In the genomic region with DNA sequence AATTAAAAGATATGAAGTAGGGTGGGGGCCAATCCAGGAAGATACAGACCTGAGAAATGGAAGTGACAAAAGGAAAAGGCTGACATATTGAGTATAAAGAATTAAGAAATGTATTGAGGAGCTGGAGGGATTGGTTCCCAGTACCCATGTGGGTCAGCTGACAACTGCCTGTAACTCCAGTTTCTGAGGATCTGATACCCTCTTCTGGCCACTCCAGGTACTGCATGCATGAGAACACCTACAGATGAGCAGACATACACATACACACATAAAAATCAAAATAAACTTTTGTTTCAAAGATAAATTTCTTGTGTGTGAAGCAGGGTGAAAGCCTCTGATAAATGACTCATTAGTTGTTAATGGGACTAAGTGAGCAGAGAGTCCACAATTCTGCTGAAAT, we compare ENCODE assay signal across 9 mouse cellular contexts.
A peak's percentile ranks its signal among the peaks of the same experiment; 100 is the strongest.
DNase-seq lines count a peak whose midpoint lies in the region; ATAC-seq and TF ChIP-seq lines count a peak whose summit lies in the region.
"Had no signal": no experiment of that assay in that cellular context is flagged by ENCODE, and none has a peak within 500 bp of the region (broad histone marks: within the 10 kb centered on the region; RNA-seq: fewer than 3 reads in every experiment).

No protein-coding gene starts in this region.

- H3K36me3 ChIP-seq in E14TG2a.4 (ENCODE audit: insufficient read depth, low read length): no peaks in the 10 kb centered on the region
- peaks cover 16% of the 10 kb centered on the region for H3K36me3 ChIP-seq in heart, embryonic 12.5 days

- H3K27me3 ChIP-seq in E14TG2a.4 (ENCODE audit: insufficient read depth, low read length) (no peaks in the 10 kb centered on the region), Patski (no peaks in the 10 kb centered on the region)
- H3K27me3 ChIP-seq in heart, embryonic 12.5 days (replicated peaks): no peaks in the 10 kb centered on the region

- no peaks in the 10 kb centered on the region for H3K4me1 ChIP-seq in E14TG2a.4 (replicated peaks; ENCODE audit: low read depth, low read length)
- H3K4me1 ChIP-seq in heart, embryonic 12.5 days (replicated peaks): peaks cover 18% of the 10 kb centered on the region

- CTCF ChIA-PET in Patski (lab: Charles Lee): no interaction called here

- H3K4me2 ChIP-seq in heart, embryonic 12.5 days: no peak overlapping the region

- H3K4me3 ChIP-seq in layer of hippocampus, adult 2 months: no peak overlapping the region
- H3K4me3 ChIP-seq in E14TG2a.4 (replicated peaks; ENCODE audit: low read length): no peak overlapping the region
- H3K4me3 ChIP-seq in heart, embryonic 12.5 days: no peak overlapping the region
- H3K4me3 ChIP-seq: erythroblast, embryonic 14.5 days had no signal

- no peak overlapping the region for H3K9ac ChIP-seq in heart, embryonic 12.5 days

- H3K9me3 ChIP-seq in E14TG2a.4 (ENCODE audit: low read length): no peaks in the 10 kb centered on the region
- 0 out of 2 replicates have a peak, but pooled peaks cover 2% of the 10 kb centered on the region for H3K9me3 ChIP-seq in heart, embryonic 12.5 days (replicated peaks)

- peak; percentile 69 for TF ChIP-seq CTCF in layer of hippocampus, adult 2 months (conservative IDR thresholded peaks at IDR 0.05)
- TF ChIP-seq CTCF in E14TG2a.4 (conservative IDR thresholded peaks at IDR 0.05; ENCODE audit: low read length) (peak; percentile 73), Patski (IDR thresholded peaks at IDR 0.05) (peak; percentile 58)

- ATAC-seq in Patski: no peak
- ATAC-seq in megakaryocyte-erythroid progenitor cell, adult 5-6 weeks (replicated peaks; ENCODE audit: low FRiP score, low TSS enrichment, poor library complexity, severe bottlenecking): peak; percentile 70; the same call in 1 of the 2 replicates
- no peak for ATAC-seq in monocyte, adult 5-6 weeks (replicated peaks; ENCODE audit: insufficient number of reproducible peaks, low FRiP score, low TSS enrichment, poor library complexity, severe bottlenecking)
- ATAC-seq in heart, embryonic 12.5 days (ENCODE audit: insufficient number of reproducible peaks, low FRiP score): no peak

- no peak overlapping the region for H3K27ac ChIP-seq in layer of hippocampus, adult 2 months
- H3K27ac ChIP-seq in heart, embryonic 12.5 days (ENCODE audit: poor library complexity, severe bottlenecking): no peak overlapping the region

- in situ Hi-C loops in Patski (cut with MboI; ENCODE audit: low pct_unique_long_range_greater_than_20kb): no loop called here

- DNase-seq in layer of hippocampus, adult 2 months (ENCODE audit: low spot score in 2 of 2): no peak
- no peak for DNase-seq in layer of hippocampus, adult 9-11 months
- DNase-seq in Patski (ENCODE audit: low read depth, low spot score): no peak
- DNase-seq: layer of hippocampus, postnatal 36 days had no signal

- POLR2A ChIA-PET in Patski (lab: Charles Lee): interaction anchor here (0.5 kb wide), 1 partner anchor 14 kb away, joined by 4 read pairs; no protein-coding TSS in a partner anchor
